In the genomic region with DNA sequence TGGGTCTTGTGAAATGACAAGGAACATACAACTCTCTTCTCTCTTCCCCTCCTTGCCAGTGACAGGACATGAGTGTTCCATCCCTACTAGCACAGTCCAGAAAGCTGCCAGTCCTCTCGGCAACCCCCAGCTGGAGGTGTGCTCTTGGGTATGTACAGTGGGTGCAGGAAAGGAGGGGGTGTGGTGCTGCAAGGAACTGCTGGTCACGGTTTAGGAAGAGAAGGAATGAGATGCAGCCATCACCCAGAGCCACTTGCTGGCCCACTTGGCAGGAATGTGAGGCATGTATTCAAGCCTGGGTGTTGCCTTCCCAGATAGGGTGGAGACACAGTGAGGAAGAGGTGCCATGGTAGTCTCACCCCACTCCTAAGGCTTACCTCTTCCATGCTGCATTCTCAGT, we compare ENCODE assay signal across 19 mouse cellular contexts. TPM values are rescaled to one million over a fixed set of nuclear protein-coding genes. Genes with fewer than 3 reads are reported as not detected.
A peak's percentile ranks its signal among the peaks of the same experiment; 100 is the strongest.
DNase-seq lines count a peak whose midpoint lies in the region; ATAC-seq and TF ChIP-seq lines count a peak whose summit lies in the region.
"Had no signal": no experiment of that assay in that cellular context is flagged by ENCODE, and none has a peak within 500 bp of the region (broad histone marks: within the 10 kb centered on the region; RNA-seq: fewer than 3 reads in every experiment).

No protein-coding gene starts in this region.

- no peak overlapping the region for H3K4me2 ChIP-seq in forebrain, embryonic 16.5 days (ENCODE audit: low read length)
- H3K4me2 ChIP-seq in forebrain, postnatal 0 days (ENCODE audit: low read depth): no peak overlapping the region
- H3K4me2 ChIP-seq in lung, postnatal 0 days (replicated peaks; ENCODE audit: low read depth, low read length): no peak overlapping the region
- H3K4me2 ChIP-seq: forebrain, embryonic 13.5 days; hindbrain, embryonic 12.5 days had no signal

- 87% methylated on average over 2 of the region's 2 CpGs for WGBS in forebrain, embryonic 16.5 days
- 76% methylated on average over 2 of the region's 2 CpGs for WGBS in forebrain, postnatal 0 days
- 34% methylated on average over 2 of the region's 2 CpGs for WGBS in lung, postnatal 0 days

- 0 out of 2 replicates have a peak, but pooled peaks have one; percentile 10 for ATAC-seq in forebrain, embryonic 16.5 days
- no peak for ATAC-seq in forebrain, postnatal 0 days
- peak; percentile 99 for ATAC-seq in Patski
- peak; percentile 83 for ATAC-seq in lung, postnatal 0 days
- ATAC-seq: forebrain, embryonic 13.5 days; inflammation-experienced regulatory T-cells, adult 6 months; liver, postnatal 0 days had no signal

- no peaks in the 10 kb centered on the region for H3K36me3 ChIP-seq in forebrain, embryonic 16.5 days (ENCODE audit: control insufficient read depth, insufficient read depth)
- H3K36me3 ChIP-seq in forebrain, postnatal 0 days (ENCODE audit: insufficient read depth): no peaks in the 10 kb centered on the region
- H3K36me3 ChIP-seq in lung, postnatal 0 days (ENCODE audit: insufficient read depth, low read length): no peaks in the 10 kb centered on the region
- H3K36me3 ChIP-seq: hindbrain, embryonic 12.5 days; midbrain, embryonic 10.5 days had no signal

- in situ Hi-C loops in Patski (cut with MboI; ENCODE audit: low pct_unique_long_range_greater_than_20kb): no loop called here

- H3K9me3 ChIP-seq in forebrain, embryonic 16.5 days (ENCODE audit: control insufficient read depth, low read length): no peaks in the 10 kb centered on the region
- no peaks in the 10 kb centered on the region for H3K9me3 ChIP-seq in forebrain, postnatal 0 days (ENCODE audit: low read length)
- H3K9me3 ChIP-seq in lung, postnatal 0 days (ENCODE audit: low read length): no peaks in the 10 kb centered on the region
- H3K9me3 ChIP-seq: forebrain, embryonic 13.5 days; hindbrain, embryonic 12.5 days; midbrain, embryonic 10.5 days had no signal

- H3K4me1 ChIP-seq in forebrain, embryonic 16.5 days (replicated peaks; ENCODE audit: control insufficient read depth, insufficient read depth, low read length): no peaks in the 10 kb centered on the region
- no peaks in the 10 kb centered on the region for H3K4me1 ChIP-seq in forebrain, postnatal 0 days (ENCODE audit: insufficient read depth)
- peaks cover 6% of the 10 kb centered on the region; the same call in 1 of the 2 replicates for H3K4me1 ChIP-seq in lung, postnatal 0 days (ENCODE audit: insufficient read depth, low read depth, low read length)
- H3K4me1 ChIP-seq: forebrain, embryonic 13.5 days; hindbrain, embryonic 12.5 days; midbrain, embryonic 10.5 days had no signal

- H3K27ac ChIP-seq in forebrain, embryonic 16.5 days (ENCODE audit: low read length): no peak overlapping the region
- no peak overlapping the region for H3K27ac ChIP-seq in forebrain, postnatal 0 days (ENCODE audit: low read depth, low read length)
- 0 out of 2 replicates have a peak overlapping the region, but pooled peaks have one; percentile 20 for H3K27ac ChIP-seq in lung, postnatal 0 days (ENCODE audit: low read length)
- H3K27ac ChIP-seq: forebrain, embryonic 13.5 days; heart, adult 2 months; hindbrain, embryonic 12.5 days; midbrain, embryonic 10.5 days had no signal

- 0 out of 2 replicates have a peak, but pooled peaks have one; percentile 22 for TF ChIP-seq EP300 in lung, postnatal 0 days (IDR thresholded peaks at IDR 0.05)

- no peak for DNase-seq in forebrain, postnatal 0 days
- peak; percentile 9 to 14 for DNase-seq in kidney, postnatal 36 days
- no peak for DNase-seq in kidney, adult 18-20 months
- peak; percentile 30 for DNase-seq in Patski (ENCODE audit: low read depth, low spot score)
- peak; percentile 42 for DNase-seq in lung, postnatal 0 days (ENCODE audit: low spot score)
- DNase-seq in cerebellum, postnatal 14 days: no peak
- DNase-seq in yolk sac, embryonic 10.5 days (ENCODE audit: low spot score): no peak
- DNase-seq: adrenal gland, postnatal 36 days; cerebellum, adult 9-10 months; heart, adult 2 months; liver; liver, postnatal 0 days; right cerebral cortex, adult 18-20 months; thymus, adult 18-20 months had no signal

- CTCF ChIA-PET in Patski (lab: Charles Lee): no interaction called here

- H3K4me3 ChIP-seq in forebrain, embryonic 16.5 days (replicated peaks; ENCODE audit: low read length): no peak overlapping the region
- H3K4me3 ChIP-seq in forebrain, postnatal 0 days (ENCODE audit: low read depth, low read length): no peak overlapping the region
- H3K4me3 ChIP-seq in lung, postnatal 0 days (ENCODE audit: low read depth, low read length): no peak overlapping the region
- H3K4me3 ChIP-seq: forebrain, embryonic 13.5 days; heart, adult 2 months; hindbrain, embryonic 12.5 days; midbrain, embryonic 10.5 days had no signal

- no peak for TF ChIP-seq CTCF in forebrain, postnatal 0 days (IDR thresholded peaks at IDR 0.05; ENCODE audit: low read depth)
- no peak for TF ChIP-seq CTCF in Patski (IDR thresholded peaks at IDR 0.05)
- TF ChIP-seq CTCF in lung, postnatal 0 days (IDR thresholded peaks at IDR 0.05): no peak

- no peaks in the 10 kb centered on the region; the same call in 1 of the 2 replicates for H3K27me3 ChIP-seq in forebrain, embryonic 16.5 days (replicated peaks; ENCODE audit: control insufficient read depth, insufficient read depth, low read length)
- H3K27me3 ChIP-seq in forebrain, postnatal 0 days (ENCODE audit: insufficient read depth, low read length): no peaks in the 10 kb centered on the region
- H3K27me3 ChIP-seq in Patski: no peaks in the 10 kb centered on the region
- H3K27me3 ChIP-seq in lung, postnatal 0 days (replicated peaks; ENCODE audit: insufficient read depth, low read length): no peaks in the 10 kb centered on the region
- H3K27me3 ChIP-seq: hindbrain, embryonic 12.5 days had no signal

- no peak overlapping the region for H3K9ac ChIP-seq in forebrain, embryonic 16.5 days (replicated peaks; ENCODE audit: low read depth, low read length)
- no peak overlapping the region for H3K9ac ChIP-seq in forebrain, postnatal 0 days
- H3K9ac ChIP-seq in lung, postnatal 0 days (replicated peaks; ENCODE audit: low read depth): no peak overlapping the region
- H3K9ac ChIP-seq: forebrain, embryonic 13.5 days; hindbrain, embryonic 12.5 days; liver, postnatal 0 days had no signal

- POLR2A ChIA-PET in Patski (lab: Charles Lee): no interaction called here

RNA-seq across cellular contexts. Expression of gene Cobl, which starts 40.6 kb away (rescaled TPM):
- polyA plus RNA-seq in forebrain, embryonic 16.5 days (2015; fragmentation: Nextera tagmentation; extraction: Ambion mirVana): 5.4 and 8.4 TPM in 2 replicates
- total RNA-seq in forebrain, postnatal 0 days (2014; rRNA removed): 16.0 and 17.4 TPM in 2 replicates
- polyA plus RNA-seq in forebrain, postnatal 0 days (2015; fragmentation: Nextera tagmentation; extraction: Ambion mirVana): 7.3 and 11.5 TPM in 2 replicates
- polyA plus RNA-seq in Patski (2021): 51.7 TPM
- polyA plus RNA-seq in lung, postnatal 0 days (2015; fragmentation: Nextera tagmentation; extraction: Ambion mirVana): 9.7 and 12.0 TPM in 2 replicates

Comparison
In these comparisons a context has a peak if more than half of its experiments do, and no peak if none do; other contexts are left out.
1. DNase-seq: peak in kidney, postnatal 36 days (2 of 2), Patski (single experiment) and lung, postnatal 0 days (single experiment); none in forebrain, postnatal 0 days (single experiment), kidney, adult 18-20 months (single experiment), cerebellum, postnatal 14 days (0 of 2) and yolk sac, embryonic 10.5 days (single experiment).